Mouse (Mus musculus) T-helper 1 cell (primary cell): ENCODE measurements around the gene Sri.
"Not testable (repeated sequence)": the region's sequence is repeated elsewhere in the genome, so short reads cannot be mapped to it uniquely, and the experiment has no call there.

Source experiments
- in situ Hi-C: fragments of 300-600 bp; cut with MboI, MseI; formaldehyde crosslinking; loops from one replicate; pipeline ENCODE4 v1.15.1; 2025; ENCODE audit warnings: high pct_unique_total_duplicates

Sri gene

DNA sequence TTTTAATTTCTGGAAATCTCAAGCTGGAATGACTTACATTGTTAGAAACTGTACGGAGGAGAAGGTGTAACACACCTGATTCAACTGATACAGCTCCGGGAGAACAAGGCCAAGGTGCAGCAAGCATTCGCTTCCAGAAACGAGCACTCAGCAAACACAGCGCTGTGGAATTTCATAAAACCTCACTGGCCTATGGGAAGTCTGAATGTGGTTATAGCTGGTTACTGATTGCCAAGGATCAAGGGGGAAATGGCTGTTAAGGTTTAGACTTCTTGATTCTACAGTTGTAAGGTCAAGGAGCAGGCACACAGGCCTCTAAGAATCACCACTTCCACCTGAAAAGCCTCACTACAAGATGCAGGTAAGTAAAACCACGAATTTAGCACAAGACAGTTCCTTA is at the start of gene Sri:
Gene Sri (plus strand): TSS at position 224 of the 400 bp plus-strand sequence.
- in situ Hi-C loops, result no loop called here

DNA sequence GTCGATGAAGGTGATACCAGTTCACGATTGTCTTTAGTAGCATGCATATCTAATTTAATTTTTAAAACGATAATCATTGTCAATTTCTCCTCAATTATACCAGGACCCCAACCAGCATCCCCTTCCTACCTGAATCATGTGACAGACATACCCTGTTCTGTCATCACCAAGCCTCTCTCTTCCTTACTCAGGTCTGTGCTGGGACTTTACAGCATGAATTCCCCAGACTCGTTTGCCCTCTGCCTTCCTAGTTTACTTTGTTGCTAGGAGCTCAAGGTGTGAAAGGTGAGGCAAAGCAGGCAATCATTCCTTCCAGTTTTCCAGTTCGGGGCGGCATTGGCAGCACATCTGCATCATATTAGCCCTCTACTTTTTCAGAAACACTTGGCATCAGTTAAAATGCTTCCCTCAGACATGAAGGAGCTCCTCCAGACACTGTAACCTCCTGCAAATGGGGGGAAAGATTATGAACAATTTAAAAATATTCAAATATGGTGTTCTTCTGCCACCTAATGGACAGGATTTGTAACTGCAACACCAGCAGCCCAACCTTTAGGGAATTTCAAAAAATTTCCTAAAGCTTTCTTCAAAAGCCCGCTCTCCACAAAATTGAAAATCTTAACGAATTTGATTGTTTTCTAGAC is 49.4 kb upstream of the Sri start:
- in situ Hi-C loops, result no loop called here

DNA sequence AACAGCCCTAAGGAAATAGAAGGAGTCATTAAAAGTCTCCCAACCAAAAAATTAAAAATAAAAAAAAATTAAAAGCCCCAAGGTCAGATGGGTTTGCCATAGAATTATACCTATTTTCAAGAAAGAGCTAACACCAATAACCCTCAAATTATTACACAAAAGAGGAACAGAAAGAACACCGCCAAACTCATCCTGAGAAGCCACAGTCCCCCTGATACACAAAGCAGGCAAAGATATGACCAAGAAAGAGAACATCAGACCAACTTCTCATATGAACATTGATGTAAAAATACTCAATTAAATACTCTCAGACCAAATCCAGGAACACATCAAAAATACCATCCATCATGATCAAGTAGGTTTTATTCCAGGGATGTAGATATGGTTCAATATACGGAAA is 48.8 kb upstream of the Sri start:
- in situ Hi-C loops, result no loop called here

DNA sequence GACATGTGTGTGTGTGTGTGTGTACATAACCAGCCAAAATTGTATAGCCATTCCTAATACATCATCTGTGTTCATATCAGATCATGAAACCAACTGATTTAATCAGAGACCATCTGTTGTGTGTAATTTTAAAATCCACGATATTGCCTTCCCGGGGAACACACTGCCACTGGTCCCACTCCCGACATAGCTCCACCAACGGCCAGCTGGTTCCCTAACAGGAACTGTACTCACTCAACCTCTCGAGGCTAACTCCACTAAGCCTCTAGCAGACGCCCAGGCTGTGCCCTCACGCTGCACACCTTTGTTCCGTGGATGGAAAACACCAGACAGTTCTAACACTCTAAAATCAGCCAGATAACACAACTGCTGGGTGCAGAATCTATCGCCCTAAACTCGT is 45.4 kb upstream of the Sri start:
- in situ Hi-C loops, result no loop called here

- in situ Hi-C loops, result no loop called here
These were observed 43.1 kb upstream of the Sri start for GRCm38 (mm10) chr5:8002827-8003226.

DNA sequence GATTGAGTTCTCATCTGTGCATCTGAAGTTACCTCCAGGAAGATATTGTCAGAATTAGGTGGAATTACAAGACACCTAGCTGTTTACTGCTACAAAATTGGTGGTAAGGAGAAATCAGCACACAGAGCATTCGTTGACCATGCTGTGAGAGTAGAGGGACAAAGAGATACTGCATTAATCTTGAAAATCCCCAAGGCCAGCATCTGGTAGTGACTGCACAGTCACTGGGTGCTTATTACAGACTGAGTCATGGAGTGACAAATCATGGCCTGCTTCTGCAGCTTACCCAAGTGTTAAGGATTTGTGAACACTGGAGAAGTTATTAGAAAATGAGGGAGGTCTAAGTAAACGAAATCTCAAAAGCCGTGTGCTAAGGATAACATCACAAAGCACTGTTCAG is 32.6 kb upstream of the Sri start:
- in situ Hi-C loops, result no loop called here

DNA sequence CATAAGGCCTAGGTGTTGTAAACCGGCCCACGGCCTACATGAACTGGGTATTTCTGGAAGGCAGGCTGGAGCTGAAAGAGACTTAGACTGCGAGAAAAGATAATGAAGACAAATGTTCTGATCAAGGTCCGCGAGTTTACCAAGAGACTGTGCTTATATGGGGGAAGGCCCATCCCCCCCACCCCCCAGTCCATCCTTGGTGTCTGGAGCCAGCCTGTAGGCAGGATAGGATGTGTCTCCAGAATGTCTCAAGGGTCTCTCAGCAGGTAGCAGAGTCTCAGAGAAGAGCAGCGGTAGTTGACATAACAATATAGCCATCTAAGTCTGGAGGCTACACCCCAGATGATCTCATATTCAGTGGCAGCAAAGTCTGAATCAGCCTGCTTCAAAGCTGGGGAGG is 11.3 kb upstream of the Sri start:
- in situ Hi-C loops, result not testable (repeated sequence)

- in situ Hi-C loops, result loop anchor here (10.0 kb wide), 1 partner anchor 751 kb away; no protein-coding TSS in a partner anchor
These were observed 7.9 kb downstream of the Sri start for GRCm38 (mm10) chr5:8053827-8054226.

GRCm38 (mm10) chr5:8055721-8056129 is 9.8 kb downstream of the Sri start:
- in situ Hi-C loops, result loop anchor here (10.0 kb wide), 1 partner anchor 749 kb away; no protein-coding TSS in a partner anchor

DNA sequence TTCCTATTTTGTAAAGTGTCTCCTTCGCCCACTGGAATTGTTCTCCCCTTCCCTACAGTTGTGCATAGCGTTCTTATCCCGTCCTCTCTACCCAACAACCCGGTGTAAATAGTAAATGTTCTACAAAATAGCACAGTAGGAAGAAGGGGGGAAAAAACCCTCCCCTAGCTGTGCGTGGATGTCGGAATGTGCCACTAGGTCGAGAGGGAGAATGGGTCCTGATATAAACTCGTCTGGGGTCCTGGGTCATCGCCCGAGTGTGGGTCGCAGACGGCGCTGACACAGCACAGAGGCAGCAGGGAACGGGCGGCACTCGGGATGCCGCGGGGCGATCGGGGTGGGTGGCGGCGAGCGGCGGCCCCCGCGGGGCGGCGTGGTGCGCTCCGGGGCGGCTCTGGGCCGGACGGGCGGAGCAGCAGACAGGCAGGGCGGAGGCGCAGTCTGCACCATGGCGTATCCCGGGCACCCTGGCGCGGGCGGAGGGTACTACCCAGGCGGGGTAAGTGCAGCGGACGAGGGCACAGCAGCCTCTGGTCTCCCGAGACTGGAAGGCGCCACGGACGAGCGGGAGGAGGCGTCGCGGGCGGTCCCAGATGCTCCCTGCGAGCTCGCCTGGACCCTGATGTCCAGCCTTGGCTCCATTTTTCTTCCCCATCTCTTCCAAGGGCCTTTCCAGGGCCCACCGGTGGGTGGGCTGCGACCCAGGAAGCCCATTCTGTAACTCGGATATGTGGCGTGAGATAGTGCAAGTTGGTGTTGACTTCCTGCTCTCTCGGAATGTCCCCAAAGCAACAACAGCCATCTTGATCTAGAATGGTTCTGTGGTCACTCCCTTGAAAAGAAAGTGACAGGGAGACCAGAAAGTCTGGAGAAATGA is 10.5 kb downstream of the Sri start:
- in situ Hi-C loops, result loop anchor here (10.0 kb wide), 1 partner anchor 748 kb away; no protein-coding TSS in a partner anchor

- in situ Hi-C loops, result loop anchor here (10.0 kb wide), 1 partner anchor 748 kb away; no protein-coding TSS in a partner anchor
These were observed 11.1 kb downstream of the Sri start for GRCm38 (mm10) chr5:8057018-8057323.

DNA sequence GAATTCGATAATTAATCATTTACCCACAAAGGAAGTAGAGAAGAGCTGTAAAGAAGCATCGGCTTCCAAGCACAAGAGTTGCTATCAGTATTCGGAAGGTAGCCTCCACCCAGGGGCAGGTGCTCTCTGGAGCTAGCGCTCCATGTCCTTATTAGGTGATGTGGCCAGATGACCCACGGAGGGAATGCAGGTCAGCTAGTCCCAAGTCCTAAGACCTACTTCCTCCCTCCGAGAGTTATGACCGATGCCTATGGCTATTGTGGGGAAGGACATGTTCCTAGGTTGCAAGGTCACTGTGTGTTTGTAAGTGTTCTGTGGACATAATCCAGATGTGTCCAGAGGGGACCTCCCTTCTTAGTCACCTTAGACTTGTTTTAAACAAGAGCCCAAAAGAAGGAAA is 12.2 kb downstream of the Sri start:
- in situ Hi-C loops, result loop anchor here (10.0 kb wide), 1 partner anchor 747 kb away; no protein-coding TSS in a partner anchor

GRCm38 (mm10) chr5:8062469-8062868 is 16.6 kb downstream of the Sri start:
- in situ Hi-C loops, result no loop called here

DNA sequence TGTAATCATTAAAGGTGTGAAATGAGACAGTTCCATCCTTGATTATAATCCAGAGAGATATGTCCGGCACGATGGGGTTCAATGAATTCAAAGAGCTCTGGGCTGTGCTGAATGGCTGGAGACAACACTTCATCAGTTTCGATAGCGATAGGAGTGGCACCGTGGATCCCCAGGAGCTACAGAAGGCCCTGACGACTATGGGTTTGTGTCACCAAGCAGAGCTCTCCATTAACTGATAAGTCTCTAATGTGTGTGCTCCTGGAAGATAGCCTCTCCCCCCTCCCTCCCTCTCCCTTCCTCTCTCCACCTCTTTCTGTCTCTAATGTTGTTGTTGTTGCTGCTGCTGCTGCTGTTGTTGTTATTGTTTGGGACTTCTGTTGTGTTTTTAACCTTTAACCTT is 17.3 kb downstream of the Sri start:
- in situ Hi-C loops, result no loop called here

- in situ Hi-C loops, result no loop called here
These were observed 27.5 kb downstream of the Sri start for GRCm38 (mm10) chr5:8073406-8073805.

DNA sequence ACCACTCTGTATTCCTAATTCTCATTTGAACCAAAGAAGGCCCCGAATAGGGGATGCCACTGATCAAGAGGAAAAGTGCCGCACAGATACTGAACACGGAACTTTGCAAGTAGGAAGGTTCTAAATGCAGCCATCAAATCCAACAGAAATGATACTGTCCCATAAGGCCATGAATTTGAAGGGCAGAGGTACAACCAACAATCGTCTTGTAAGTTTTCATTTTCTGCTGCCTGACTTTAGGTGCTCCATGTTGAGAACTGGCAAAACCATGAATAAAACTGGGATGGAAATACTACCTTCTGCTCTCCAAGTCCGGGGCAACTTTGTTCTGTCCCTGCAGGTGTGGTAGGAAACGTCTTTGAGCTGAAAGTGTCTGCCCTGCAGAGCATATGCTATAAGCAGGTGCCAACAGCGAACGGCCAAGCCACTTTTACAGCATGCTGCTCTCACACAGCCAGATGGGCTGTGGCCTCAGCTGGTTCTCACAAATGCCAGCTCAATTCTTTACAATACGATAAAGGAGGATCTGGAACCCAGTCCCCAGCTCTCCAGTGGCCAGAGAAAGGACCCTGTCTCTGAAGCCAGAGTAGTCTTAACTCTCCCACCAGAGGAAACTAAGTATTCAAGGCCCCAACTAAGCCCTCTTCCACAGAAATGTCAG is 28.2 kb downstream of the Sri start:
- in situ Hi-C loops, result no loop called here

GRCm38 (mm10) chr5:8077481-8077880 is 31.6 kb downstream of the Sri start:
- in situ Hi-C loops, result no loop called here

- in situ Hi-C loops, result no loop called here
These were observed 37.1 kb downstream of the Sri start for GRCm38 (mm10) chr5:8082800-8083509.

DNA sequence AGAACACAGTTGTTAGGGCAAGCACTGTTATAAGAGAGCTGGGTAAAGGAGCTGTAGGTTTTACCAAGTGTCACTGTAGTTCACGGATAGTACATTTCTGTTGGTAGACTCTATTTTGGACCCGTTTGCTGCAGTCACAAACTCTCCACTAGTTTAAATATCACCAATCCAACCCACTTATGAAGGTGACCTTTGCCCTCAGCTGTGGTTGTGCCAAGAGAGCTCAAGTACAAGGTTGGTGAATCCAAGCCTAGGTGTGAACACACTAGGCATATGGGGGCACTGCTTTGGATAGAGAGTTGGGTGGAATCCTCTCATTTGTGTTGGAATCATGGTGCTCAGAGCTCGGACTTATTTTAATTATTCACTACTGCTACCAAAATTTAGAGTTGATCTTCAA is 39.8 kb downstream of the Sri start:
- in situ Hi-C loops, result no loop called here

DNA sequence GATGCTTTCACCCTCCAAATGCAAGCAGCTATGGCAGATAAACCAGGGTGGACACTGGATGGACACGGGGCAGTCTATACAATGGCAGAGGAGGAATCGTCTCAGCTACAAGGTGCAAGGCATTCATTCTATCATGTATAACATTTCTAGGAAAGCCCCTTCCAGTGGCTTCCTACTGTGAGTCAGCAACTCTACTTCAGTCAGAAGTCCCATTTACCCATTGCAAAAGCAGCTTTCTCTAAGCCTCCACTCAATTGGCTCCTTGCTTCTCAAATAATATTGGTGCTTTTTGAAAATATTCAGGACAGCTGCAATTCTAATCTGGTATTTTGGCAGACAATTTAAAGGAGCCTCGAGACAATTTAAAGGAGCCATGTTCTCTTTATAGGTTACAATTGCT is 42.3 kb downstream of the Sri start:
- in situ Hi-C loops, result no loop called here

GRCm38 (mm10) chr5:8094921-8095320 is 49.0 kb downstream of the Sri start:
- in situ Hi-C loops, result no loop called here

- in situ Hi-C loops, result no loop called here
These were observed 49.8 kb downstream of the Sri start for GRCm38 (mm10) chr5:8095689-8096088.
